Mouse (Mus musculus) left cerebral cortex, adult 2 months (tissue): ENCODE results near the gene Relch. TPM values are rescaled to one million over a fixed set of nuclear protein-coding genes. Genes with fewer than 3 reads are reported as not detected.

Experiments used
- DNase-seq, 2 experiments: peaks; one replicate each; pipeline ENCODE4 v3.0.0; 2021 to 2022; ENCODE audit warnings: low spot score in 2 of 2, mixed read lengths in 1 of 2; ENCODE audit errors: extremely low spot score in 1 of 2
- H3K27ac ChIP-seq: fragments of 200-600 bp; 2 replicates; pipeline ENCODE4 v1.8.1; 2022
- H3K4me3 ChIP-seq: fragments of 200-600 bp; 2 replicates; pipeline ENCODE4 v1.8.1; 2022
- CTCF ChIP-seq: fragments of 200-600 bp; IDR thresholded peaks from 2 replicates; pipeline ENCODE4 v1.8.1; 2022; ENCODE audit warnings: antibody characterized with exemption, mild to moderate bottlenecking, moderate library complexity
- intact Hi-C: fragments of 180-260 bp; cut with DNase I; formaldehyde crosslinking; loops from one replicate; pipeline ENCODE4 v1.15.1; 2025
- total RNA-seq, 2 experiments: library from RNA; stranded (reverse); gene quantifications; 2 replicates each; pipeline ENCODE4 v1.2.3; 2021

Gene Relch
- total RNA-seq, 2 experiments from 2014 or later: 94.0 to 98.8 TPM

GRCm38 (mm10) chr1:105780457-105781364 is 117.0 kb downstream of the Relch start, which contains the start of gene Tnfrsf11a:
Gene Tnfrsf11a, plus strand, starts transcription at chr1:105780718.
- Histone ChIP-seq H3K27ac (peak within 1 kb of the TSS; percentile 74), H3K4me3 (peak within 1 kb of the TSS; percentile 69)
- intact Hi-C loops: loop anchor here (5.0 kb wide), 2 partner anchors 167 to 212 kb away; partner anchors contain the start of gene Zcchc2
- DNase-seq: peak; percentile 62 to 71
- TF ChIP-seq CTCF: peak; percentile 48

GRCm38 (mm10) chr1:105781391-105782146 is 117.9 kb downstream of the Relch start:
- Histone ChIP-seq H3K27ac (peak overlapping the region; percentile 47; the same call in 1 of the 2 replicates), H3K4me3 (peak overlapping the region; percentile 69)
- peak in 1 of 2 experiments; percentile 19 for DNase-seq
- intact Hi-C loops: loop anchor here (5.0 kb wide), 2 partner anchors 166 to 211 kb away; partner anchors contain the start of gene Zcchc2
- TF ChIP-seq CTCF: no peak

GRCm38 (mm10) chr1:105784257-105785016 is 120.8 kb downstream of the Relch start:
- TF ChIP-seq CTCF: no peak
- Histone ChIP-seq H3K4me3 (no peak overlapping the region), H3K27ac (no peak overlapping the region; the same call in none of the 2 replicates)
- DNase-seq: no peak
- intact Hi-C loops: loop anchor here (5.0 kb wide), 2 partner anchors 163 to 208 kb away; partner anchors contain the start of gene Zcchc2

GRCm38 (mm10) chr1:105785146-105785545 is 121.5 kb downstream of the Relch start:
- H3K27ac ChIP-seq: no peak overlapping the region; the same call in 1 of the 2 replicates
- DNase-seq: no peak
- intact Hi-C loops: no loop called here

GRCm38 (mm10) chr1:105786731-105787357 is 123.2 kb downstream of the Relch start:
- TF ChIP-seq CTCF: no peak
- intact Hi-C loops: no loop called here
- DNase-seq: no peak
- Histone ChIP-seq H3K4me3 (no peak overlapping the region), H3K27ac (no peak overlapping the region)

More at GRCm38 (mm10) chr1:105785146-105785545, 121.5 kb downstream of the Relch start:
- no peak overlapping the region for H3K4me3 ChIP-seq
- no peak for TF ChIP-seq CTCF

- Histone ChIP-seq H3K4me3 (no peak overlapping the region), H3K27ac (no peak overlapping the region)
- no peak for TF ChIP-seq CTCF
- intact Hi-C loops: no loop called here
- no peak for DNase-seq
Measured at GRCm38 (mm10) chr1:105790103-105790502, 126.4 kb downstream of the Relch start.

- no peak overlapping the region for H3K4me3 ChIP-seq
- no peak overlapping the region for H3K27ac ChIP-seq
- DNase-seq: no peak
Measured at GRCm38 (mm10) chr1:105794670-105795069, 131.0 kb downstream of the Relch start.

GRCm38 (mm10) chr1:105795705-105796104 is 132.0 kb downstream of the Relch start:
- no peak for TF ChIP-seq CTCF
- intact Hi-C loops: no loop called here
- Histone ChIP-seq H3K4me3 (no peak overlapping the region), H3K27ac (no peak overlapping the region)
- no peak for DNase-seq

More at GRCm38 (mm10) chr1:105794670-105795069, 131.0 kb downstream of the Relch start:
- intact Hi-C loops: no loop called here
- TF ChIP-seq CTCF: no peak

GRCm38 (mm10) chr1:105800570-105800969 is 136.9 kb downstream of the Relch start:
- intact Hi-C loops: no loop called here
- DNase-seq: no peak
- no peak overlapping the region for H3K4me3 ChIP-seq
- no peak overlapping the region for H3K27ac ChIP-seq
- no peak for TF ChIP-seq CTCF

- Histone ChIP-seq H3K27ac (no peak overlapping the region), H3K4me3 (no peak overlapping the region)
- no peak for TF ChIP-seq CTCF
- intact Hi-C loops: no loop called here
- DNase-seq: no peak
Measured at GRCm38 (mm10) chr1:105801252-105801651, 137.6 kb downstream of the Relch start.

GRCm38 (mm10) chr1:105802941-105803340 is 139.3 kb downstream of the Relch start:
- no peak overlapping the region for H3K27ac ChIP-seq
- no peak for DNase-seq
- TF ChIP-seq CTCF: no peak
- H3K4me3 ChIP-seq: no peak overlapping the region
- intact Hi-C loops: no loop called here
